Mouse (Mus musculus) embryo, embryonic 10 days (tissue): ENCODE measurements around the gene Mamdc2.
"Not testable (repeated sequence)": the region's sequence is repeated elsewhere in the genome, so short reads cannot be mapped to it uniquely, and the experiment has no call there.

Experiments used
- DNase-seq: peaks from one replicate; pipeline ENCODE4 v3.0.0-alpha.2; 2015; ENCODE audit warnings: low spot score

The Mamdc2 gene

DNA sequence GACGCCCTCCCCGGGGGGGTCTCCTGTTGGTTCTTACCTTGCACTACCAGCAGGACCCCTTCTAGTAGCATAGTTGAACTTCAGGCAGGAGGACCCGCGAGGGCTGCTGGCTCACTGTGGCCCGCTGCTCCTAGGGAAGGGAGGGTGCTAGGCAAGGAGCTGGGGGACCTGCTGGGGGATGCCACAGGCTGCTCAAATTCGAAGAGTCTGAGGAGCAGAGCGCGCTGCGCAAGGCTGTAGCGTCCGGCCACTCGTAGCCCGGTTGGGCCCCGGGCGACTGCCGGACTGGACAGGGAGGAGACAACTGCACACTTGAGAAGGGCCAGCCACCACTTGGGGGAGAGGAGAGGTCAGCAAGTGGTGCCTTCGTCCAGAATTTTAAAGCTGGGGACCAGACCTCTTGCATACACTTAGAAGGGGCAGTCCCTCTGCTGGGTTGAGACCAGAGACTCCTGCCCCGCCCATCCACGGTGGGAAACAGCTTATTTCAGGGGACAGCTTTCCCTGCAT, at the start of gene Mamdc2:
TSS of gene Mamdc2 (minus strand) at position 455 of the 510 bp plus-strand sequence.
- DNase-seq = peak; percentile 56

GRCm38 (mm10) chr19:23498011-23498410, 49.8 kb upstream of the Mamdc2 start:
- DNase-seq = no peak

GRCm38 (mm10) chr19:23497171-23497917, 49.1 kb upstream of the Mamdc2 start:
- no peak for DNase-seq

DNA sequence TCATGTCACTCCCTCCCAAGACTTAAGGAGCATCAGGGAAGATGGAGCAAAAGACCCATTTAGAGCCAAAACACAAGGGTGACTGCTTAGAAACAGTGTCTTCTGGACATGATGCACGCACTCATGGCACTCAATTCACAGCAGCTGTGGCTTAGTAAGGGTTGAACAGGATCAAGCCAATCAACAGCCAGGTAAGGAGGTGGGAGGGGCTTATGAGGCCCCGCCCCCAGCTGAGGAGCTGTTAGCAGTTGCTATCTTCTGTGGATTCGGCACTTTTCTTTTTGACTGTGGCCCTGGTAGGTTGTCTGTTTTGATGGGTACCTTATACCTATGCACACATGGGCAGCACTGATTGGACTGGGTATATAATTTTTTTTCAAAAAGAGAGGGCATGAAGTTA, 48.3 kb upstream of the Mamdc2 start:
- DNase-seq = no peak

- no peak for DNase-seq
Measured at GRCm38 (mm10) chr19:23492663-23493062, 44.4 kb upstream of the Mamdc2 start.

GRCm38 (mm10) chr19:23490703-23491102, 42.5 kb upstream of the Mamdc2 start:
- not testable (repeated sequence) for DNase-seq

- peak; percentile 42 for DNase-seq
Measured at GRCm38 (mm10) chr19:23489780-23490179, 41.5 kb upstream of the Mamdc2 start.

DNA sequence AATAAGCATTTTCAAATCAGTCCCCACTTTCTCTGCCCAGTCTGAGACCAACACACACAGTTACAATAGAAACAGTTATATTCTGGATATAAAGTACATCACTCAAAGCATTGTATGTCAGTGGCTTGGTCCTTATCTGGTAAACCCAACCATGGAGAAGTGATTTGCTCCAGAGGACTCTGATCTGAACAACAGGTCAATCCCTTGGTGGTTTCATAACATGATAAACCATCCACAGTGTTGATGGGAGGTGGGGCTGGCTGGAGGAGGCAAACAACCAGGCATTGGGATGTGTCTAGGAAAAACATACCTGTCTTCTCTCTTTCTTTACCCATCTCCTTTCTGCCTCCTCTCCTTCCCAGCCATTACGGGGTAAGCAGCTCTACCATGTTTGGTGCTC, 39.2 kb upstream of the Mamdc2 start:
- no peak for DNase-seq

DNA sequence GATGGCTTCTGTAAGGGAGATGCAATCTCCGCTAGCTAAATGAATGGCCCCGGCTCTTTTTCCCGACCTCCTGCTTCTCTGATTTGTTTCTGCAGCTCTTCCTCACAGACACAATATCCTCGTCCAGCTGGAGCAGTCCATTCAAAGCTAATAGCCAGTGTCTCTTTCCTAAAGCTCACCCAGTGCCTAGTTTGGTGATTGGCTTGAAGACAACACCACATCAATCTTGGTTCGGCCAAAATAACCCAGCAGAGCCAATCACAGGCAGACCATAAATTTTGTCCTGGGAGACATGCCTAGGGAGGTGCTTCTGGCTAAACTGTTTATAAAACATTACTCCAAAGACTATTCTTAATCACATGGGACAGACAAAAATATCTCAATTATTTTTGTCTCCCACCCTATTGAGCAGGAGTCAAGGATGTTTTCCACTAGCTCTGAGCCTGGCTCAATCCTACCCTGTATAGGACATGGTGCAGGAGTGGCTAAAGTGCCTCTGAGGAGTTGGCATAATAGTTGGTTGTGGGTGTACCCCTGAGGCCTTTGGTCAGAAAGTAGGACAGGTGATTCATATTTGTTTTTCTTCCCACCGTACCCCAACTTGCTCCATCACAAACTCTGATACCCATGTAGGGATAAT, 38.5 kb upstream of the Mamdc2 start:
- DNase-seq = no peak

DNA sequence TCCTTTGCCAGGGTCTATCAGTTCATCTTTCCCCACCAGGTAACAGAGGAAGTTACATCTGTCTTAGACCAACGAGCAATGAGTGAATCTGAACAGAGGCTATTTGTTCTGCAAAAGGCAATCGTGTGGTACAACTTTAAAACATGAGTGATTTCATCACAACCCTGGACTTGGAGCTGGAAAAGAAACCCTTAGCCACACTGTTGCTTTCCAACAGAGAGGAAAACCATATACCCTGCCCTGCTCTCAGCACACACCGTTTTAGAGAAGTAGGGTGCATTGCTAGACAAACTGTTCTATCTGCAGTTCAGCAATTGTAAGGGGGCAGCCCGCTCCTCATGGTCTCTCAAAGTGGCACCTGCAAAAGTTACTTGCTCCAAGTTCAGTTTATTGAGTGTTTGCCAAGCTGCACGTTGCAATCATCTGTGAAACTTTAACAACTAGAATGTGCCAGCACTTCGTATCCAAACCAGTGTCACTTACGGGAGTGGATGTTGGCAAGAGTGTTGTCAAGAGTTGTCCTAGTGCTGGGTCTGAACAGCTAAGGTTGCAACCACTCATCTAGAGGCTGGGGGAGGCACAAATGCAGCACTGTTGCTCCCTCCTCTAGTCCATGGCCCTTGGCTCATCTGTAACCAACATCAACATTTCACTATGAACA, 37.8 kb upstream of the Mamdc2 start:
- no peak for DNase-seq

- DNase-seq = not testable (repeated sequence)
Measured at GRCm38 (mm10) chr19:23482571-23482970, 34.3 kb upstream of the Mamdc2 start.

DNA sequence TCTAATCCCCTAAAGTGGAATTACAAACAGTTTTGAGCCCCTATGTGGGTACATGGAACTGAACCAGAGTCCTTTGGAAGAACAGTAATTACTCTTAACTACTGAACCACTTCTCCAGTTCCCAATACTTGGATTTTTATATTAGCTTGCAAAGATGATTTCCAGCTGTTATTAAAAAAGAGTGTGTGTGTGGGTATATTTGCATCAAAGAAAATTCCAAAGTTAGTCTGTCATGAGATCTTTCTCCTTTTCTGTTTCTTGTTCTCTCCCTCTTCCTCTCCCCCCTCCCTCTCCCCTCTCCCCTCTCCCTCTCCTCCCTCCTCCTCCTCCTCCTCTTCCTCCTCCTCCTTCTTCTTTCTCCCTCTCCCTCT, 31.3 kb upstream of the Mamdc2 start:
- DNase-seq = no peak

DNA sequence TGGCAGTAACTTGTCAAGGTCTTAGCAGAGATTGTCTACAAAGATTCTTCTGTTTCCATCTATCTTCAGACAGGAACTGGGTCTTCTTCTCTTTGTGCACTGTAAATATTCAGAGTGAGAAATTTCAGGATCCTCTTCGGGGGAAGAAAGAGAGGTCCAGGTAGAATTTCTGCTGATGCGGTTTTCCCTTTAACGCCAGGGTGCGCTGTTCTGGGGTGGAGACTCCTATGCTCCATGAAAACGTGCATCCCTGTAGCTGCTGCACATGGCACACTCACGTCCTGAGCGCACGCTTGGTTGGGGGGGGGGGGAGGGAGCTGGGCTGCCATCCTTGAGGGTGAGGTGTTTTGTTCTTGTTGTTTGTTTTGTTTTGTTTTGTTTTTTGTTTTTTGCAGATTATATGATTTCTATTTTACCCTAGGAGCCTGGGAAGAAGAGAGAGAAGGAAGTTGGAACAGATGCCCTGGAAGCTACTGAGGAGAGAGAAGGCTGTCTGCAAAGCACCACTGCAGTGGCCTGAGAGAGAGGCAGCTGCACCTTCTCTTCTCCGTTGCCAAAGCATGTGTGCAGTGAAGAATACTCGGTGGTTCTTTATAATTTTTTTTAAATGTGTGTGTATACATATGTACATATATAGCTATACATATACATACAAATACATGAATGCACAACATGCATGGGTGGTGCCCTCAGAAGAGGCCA, 30.8 kb upstream of the Mamdc2 start:
- peak; percentile 77 for DNase-seq

DNA sequence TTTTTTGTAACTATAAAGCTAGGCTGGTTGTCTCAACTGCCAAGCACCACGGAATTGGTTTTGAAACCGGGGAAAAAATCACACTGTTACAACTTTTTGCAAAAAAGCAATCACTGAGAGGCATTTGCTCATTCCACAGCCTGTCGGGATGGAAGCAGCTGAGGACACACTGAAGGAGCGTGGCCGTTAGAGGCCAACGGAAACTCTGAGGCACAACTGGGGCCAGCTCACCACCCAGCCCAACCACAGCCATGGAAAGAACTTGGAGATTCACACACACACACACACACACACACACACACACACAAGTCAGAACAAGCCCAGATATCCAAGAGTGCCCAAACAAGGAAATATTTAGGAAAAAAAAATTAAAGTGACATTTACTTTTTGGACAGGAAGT, 29.6 kb upstream of the Mamdc2 start:
- DNase-seq = no peak

GRCm38 (mm10) chr19:23467866-23468265, 19.6 kb upstream of the Mamdc2 start:
- peak; percentile 13 for DNase-seq

- no peak for DNase-seq
Measured at GRCm38 (mm10) chr19:23467011-23467410, 18.8 kb upstream of the Mamdc2 start.

GRCm38 (mm10) chr19:23457492-23457891, 9.2 kb upstream of the Mamdc2 start:
- peak; percentile 31 for DNase-seq

GRCm38 (mm10) chr19:23451361-23451760, 3.1 kb upstream of the Mamdc2 start:
- no peak for DNase-seq

DNA sequence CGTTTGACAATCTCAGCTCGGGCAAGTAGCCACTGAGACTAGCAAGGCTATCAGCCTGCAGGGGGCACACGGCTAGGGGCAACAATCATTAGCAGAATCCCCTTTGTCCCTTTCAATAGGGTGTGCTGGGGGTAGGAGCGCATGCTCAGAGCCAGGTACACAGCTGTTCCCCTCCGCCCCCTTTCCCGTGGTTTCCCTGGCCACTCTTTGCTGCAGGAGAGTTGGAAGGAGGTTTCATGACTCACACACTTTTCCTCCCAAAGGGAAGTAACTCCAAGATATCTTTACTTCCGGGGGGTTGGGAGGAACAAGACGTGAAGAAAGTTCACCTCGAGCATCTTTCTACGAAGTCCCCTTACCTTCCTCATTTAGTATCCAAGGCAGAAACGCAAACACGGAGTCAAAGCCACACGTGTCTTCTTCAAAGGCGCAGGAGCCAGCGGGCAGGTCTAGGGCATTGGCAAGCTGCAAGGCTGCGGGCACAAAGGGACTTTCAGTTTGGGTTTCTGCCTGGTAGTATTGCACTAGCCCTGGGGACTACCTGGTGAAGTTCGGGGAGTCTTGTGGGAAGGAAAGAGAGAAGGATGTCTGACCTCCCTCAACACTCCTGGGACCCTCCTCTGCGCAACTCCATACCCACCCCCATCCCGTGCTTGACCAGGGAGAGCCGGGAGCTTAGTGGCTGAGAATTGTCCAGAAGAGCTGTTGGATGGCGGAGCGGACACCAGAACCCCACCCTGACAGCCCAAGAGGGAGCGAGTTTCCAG, 838 bp downstream of the Mamdc2 start:
- peak; percentile 74 for DNase-seq

DNA sequence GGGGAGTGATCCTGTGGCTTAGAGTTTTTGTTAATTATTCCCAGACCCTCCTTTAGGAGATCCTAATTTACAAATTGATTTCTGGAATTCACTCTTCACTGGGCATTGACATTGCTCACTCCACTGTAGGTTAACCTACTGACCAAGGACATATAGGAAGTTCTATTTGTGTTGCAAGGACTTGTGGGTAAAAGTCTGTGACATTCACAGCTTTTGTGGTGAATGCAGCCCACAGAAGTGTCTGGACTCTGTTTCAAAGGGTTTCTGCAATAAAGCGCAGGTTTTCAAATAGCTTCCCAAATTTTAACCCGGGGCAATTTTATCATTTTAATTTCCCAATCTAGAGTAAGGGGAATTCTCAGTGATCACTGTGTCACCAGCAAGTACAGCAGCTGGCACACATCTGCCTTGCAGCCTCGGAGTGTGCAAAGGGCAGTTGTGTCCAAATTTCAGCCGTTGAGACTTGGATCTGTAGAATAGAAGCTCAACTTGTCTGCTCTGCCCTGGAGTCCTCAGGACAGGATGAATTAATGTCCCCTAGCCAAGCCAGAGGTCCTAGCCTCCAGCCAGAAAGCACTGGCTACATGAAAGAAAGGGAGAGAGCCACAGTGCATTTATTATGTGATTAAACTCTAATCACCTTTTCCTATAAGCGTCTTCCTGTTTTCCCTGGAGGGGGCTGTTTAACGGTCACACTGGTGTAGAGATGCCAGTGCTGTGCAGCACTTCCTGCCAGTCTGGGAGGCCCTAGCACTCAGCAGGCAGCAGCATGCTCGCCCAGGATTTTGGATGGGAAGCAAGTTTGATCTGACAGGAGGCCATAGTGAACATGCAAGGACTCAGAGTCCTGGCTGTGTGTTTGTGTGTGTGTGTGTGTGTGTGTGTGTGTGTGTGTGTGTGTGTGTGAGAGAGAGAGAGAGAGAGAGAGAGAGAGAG, 3.1 kb downstream of the Mamdc2 start:
- DNase-seq = no peak
